Mouse (Mus musculus): ENCODE measurements around the gene Ripply3. TPM values are rescaled to one million over a fixed set of nuclear protein-coding genes. Genes with fewer than 3 reads are reported as not detected.
"Not testable (repeated sequence)": the region's sequence is repeated elsewhere in the genome, so short reads cannot be mapped to it uniquely, and the experiment has no call there.

Gene Ripply3
- total RNA-seq, 4 experiments from 2014 or later: 0.49 to 0.85 (median 0.74) TPM

DNA sequence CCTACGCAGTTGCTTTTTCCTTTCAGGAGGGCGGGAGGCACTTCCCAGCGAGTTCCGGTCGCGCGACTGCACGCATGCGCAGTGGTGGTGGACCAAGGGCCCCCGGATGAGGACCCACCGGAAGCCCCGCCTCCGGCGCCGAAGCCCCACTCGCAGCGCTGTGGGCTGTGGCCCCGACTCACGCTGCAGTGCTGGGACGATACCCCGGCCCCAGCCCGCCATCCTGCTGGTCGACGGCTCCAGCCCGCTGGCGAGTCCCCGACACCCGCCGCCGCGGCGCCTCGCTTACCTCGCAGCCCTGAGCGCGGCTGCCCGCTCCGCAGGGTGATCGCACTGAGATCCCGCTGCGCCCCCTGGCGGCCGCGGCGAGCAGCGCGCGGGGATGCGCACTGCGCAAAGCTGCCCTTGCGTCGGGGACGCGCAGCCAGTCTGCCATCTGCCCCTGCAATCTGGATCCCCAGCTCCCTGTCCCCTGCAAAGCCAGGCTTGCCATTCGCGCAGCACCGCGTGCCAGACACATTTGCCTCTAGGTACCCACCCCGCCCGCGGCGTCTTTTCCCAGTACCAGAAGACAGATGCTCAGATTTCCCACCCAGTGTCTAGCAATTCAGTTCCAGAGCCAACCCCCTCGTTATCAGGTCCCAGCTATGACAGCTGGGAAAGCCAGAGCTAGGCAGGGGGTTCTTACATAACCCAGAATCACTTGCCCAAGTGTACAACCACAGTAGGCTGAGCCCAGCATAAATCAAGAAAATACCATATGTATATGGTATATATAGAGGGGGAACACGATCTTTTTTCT lies 14.8 kb upstream of the Ripply3 start, which contains the start of gene Hlcs:
Gene Hlcs (minus strand): TSS at position 343 of the 802 bp plus-strand sequence.
- peak; percentile 94 to 96 for DNase-seq (ENCODE audit: low spot score in 2 of 2)

GRCm38 (mm10) chr16:94314626-94315025 lies 13.6 kb upstream of the Ripply3 start:
- no peak for DNase-seq (ENCODE audit: low spot score in 2 of 2)

DNA sequence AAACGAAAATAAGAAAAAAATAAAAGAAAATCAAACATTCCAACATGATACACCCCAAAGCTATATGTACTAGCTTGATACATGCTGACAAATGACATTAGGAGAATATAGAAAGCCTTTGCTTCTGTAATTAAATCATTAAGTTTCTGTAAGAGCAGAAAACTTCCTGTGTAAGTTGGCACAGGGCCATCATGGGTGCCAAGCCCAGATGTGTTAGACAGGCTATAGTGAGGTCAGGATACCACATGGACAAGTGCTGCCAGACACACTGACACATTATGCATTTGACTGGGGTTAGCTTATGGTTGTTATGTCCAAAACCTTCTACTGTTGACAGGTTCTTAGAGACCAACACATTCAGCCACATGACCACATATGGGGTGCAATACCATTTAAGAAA lies 13.0 kb upstream of the Ripply3 start:
- no peak for DNase-seq (ENCODE audit: low spot score in 2 of 2)

- no peak for DNase-seq (ENCODE audit: low spot score in 2 of 2)
Observed at GRCm38 (mm10) chr16:94317752-94318151, 10.5 kb upstream of the Ripply3 start.

DNA sequence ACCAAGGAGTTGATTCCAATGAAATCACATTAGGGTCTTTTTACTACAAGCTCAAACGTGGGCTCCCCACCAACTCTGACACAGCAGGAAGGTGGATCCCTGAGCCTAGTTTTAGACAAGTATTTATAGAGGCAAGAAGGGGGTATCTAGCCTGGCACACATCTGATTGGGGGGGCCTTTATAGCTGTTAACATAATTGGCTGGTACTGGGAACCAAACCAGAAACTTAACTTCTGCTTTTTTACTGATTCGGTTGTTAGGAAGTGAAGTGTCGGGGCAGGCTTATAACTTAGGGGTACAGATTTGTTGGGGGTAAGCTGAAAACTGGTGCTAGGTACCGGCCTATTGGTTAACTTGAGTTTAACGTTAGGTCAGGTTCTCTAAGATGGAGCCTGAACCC lies 8.0 kb upstream of the Ripply3 start:
- DNase-seq (ENCODE audit: low spot score in 2 of 2): no peak

DNA sequence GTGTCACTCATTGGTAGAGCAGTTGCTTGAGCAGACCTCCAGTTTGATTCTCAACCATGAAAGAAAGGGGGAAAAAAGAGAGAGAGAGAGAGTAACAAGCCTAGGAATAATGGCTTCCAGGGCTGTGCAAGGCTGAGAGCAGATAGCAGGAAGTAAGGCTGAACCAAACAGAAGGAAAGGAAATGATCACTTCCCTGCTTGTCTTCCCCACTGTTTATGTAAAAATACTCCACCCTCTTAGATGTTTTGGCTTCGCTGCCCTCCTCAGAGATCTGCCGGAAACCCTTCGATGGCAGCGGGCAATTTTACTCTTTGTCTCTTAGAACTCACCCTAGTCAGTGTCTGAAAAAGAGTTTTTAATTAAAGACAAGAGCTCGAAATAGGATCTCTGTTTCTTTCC lies 4.5 kb upstream of the Ripply3 start:
- no peak for DNase-seq (ENCODE audit: low spot score in 2 of 2)

- no peak for DNase-seq (ENCODE audit: low spot score in 2 of 2)
Observed at GRCm38 (mm10) chr16:94326008-94326407, 2.2 kb upstream of the Ripply3 start.

DNA sequence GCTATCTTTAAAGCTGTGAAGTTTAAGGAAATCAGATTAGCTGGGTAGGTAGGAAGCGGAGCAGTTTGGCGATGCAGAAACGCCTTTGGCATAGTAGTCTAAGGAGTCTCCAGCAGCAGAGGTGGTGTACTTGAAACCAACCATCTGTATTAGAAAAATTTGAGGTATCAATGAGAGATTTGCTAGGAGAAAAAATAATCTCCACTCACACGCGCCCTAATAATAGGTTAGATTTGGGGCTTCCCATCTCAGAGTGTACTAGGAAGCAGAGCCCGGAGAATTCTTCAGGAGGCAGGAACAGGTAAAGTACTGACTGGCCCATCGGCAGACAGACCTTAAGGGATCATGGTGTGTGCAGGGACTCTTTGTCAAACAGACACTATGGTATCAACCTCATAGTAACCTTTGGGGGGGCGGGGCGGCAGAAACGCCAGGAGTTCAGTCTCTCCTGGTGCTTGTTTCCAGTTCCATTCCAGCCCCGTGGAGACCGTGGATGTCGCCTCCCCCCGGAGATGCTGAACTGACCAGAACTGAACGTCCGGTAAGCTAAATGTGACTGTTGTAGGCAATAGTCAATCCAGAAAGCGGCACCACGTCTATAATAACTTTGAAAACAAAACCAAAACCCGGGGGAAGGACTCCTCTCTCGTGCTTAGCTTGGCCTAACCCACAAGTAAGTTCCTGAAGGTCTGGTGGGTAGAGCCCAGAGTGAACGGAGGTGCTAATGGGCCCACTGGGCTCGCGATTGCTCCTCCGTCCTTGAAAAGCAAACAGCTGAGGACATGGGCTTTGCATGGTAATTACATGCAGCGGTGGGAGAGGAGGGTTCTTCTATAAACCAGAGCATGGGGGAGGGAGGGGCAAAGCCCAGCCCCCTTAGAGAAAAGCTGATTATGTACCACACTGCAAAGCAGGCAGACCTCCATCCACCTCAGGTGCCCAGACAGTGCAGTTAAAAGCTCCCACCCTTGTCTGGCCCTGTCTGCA lies 954 bp downstream of the Ripply3 start:
- no peak for DNase-seq (ENCODE audit: low spot score in 2 of 2)

DNA sequence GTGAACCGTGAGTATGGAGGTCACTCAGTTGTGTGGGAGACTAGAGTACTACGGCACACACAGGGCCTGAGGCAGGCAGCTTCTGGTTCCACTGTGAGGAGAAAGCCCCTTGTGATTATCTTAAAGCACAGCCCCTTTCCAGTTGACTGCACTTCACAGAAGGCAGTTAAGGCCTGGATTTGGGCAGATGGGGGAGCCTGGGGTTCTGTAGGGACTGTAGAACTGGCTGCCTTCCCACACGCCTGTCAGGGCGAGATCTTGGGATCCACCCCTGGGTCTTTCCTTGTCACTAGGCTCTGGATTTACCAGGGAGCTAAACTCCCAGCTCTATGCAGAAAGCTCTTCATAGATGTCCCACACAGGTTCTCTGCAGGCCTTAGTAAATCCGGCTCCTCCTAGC lies 2.2 kb downstream of the Ripply3 start:
- no peak for DNase-seq (ENCODE audit: low spot score in 2 of 2)

DNA sequence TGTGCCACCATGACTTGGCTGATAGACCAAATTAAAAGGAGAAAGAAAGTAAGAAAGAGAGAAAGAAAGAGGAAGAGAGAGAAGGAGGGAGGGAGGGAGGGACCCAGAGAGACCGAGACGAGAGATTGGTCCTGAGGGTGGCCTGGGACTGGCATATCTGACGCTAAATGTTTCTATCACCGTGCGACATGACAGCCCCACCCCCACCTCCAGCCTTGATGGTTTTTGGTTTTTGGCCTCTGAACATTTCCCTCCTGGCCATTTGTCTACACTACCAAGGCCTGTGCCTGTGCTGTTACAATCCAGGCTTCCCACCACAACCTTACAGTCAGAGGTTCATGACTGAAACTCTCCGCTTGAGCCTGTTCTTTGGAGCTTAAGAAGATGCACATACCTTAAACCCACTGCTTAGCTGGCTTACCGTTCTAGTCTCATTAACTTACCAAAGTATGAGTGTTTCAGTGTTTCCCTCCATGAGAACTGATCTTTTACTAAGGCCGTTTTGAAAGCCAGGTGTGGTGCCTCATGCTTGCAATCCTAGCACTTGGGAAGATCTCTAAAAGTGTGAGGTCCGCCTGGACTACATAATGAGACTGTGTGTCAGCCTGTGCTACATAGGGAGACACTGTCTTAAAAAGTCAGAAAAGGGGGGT lies 3.1 kb downstream of the Ripply3 start:
- DNase-seq (ENCODE audit: low spot score in 2 of 2): no peak

DNA sequence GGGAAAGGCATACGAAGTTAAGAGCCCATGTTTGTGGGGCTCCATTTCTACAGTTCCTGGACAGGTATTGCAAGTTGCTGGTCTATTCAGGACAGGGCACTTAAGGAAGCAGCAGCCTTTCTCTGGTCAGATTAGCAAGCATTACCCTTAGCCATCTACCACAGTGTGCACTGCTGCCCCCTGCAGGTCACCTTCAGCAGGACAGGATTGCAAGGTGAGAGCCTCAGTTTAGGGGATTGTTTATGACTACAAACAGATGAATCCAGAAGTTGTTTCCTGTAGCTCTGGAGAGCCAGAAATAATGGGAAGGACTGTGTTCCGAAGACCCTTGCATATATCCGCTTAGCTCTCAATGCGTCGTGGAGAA lies 3.6 kb downstream of the Ripply3 start:
- DNase-seq (ENCODE audit: low spot score in 2 of 2): peak; percentile 49 to 58

DNA sequence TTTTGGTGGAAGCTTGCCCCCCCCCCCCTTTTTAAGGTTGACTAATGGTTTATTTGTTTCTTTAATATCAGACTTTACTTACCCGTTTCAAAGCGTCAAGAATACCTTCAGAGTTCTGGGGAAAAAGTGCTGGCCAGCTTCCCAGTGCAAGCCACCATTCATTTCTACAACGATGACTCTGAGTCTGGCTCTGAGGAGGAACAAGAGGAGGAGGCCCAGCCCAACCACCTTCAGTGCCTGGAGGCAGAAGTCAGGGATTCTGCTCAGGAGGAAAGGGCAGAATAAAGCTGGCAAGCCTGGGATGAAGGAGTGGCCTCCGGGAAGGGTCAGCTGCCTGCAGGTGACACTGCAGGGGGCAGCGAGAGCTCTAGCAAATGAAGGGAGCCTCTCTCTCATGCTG lies 7.4 kb downstream of the Ripply3 start:
- DNase-seq (ENCODE audit: low spot score in 2 of 2): no peak

- DNase-seq (ENCODE audit: low spot score in 2 of 2): not testable (repeated sequence)
Observed at GRCm38 (mm10) chr16:94339164-94340160, 11.2 kb downstream of the Ripply3 start.

DNA sequence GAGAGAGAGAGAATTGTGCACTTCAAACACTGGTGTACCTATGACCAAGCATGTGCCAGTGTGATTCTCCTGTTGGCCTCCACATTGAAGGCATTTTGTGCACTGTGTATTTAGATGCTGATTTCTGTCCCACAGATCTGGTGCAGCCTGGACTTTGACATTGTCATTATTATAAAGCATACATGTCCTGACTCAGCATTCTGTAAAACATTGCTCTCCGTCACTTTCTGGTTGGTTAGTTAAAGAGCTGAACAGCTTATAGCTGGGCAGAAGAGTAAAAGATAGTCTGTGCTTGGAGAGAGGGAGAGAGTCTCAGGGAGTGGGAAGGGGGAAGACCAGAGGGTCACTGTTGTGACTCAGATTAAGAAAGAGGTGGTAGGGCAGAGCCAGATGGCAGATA lies 17.5 kb downstream of the Ripply3 start:
- DNase-seq (ENCODE audit: low spot score in 2 of 2): no peak

DNA sequence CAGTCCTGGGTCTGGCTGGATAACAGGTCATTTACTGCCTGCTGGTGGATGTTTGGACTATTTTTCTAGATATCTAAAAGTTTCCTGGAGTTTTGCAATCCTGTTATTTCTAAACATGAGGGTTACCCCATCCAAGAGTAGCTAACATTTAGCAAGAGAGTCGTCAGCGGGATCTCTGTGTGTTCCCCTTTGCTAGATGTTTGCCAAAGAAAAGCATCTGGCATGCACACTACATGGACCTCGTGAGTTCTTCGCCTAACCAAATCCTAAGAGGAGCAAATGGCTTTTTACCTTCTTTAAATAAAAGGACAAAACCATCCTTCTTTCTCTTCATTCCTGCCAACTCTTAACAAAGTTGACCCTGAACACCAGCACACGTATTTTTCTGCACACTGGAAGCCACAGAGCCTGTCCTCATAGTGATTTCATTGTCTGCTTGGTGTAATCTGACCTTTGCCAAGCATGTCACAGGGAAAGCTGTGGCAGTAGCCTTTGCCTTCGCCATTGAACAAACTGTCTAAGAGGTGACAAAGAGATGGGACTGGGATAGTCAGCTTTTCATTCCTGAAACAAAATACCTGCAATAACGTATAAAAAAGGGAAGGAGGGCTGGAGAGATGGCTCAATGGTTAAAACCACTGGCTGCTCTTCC lies 19.0 kb downstream of the Ripply3 start:
- no peak for DNase-seq (ENCODE audit: low spot score in 2 of 2)

GRCm38 (mm10) chr16:94348779-94349178 lies 20.6 kb downstream of the Ripply3 start:
- DNase-seq (ENCODE audit: low spot score in 2 of 2): no peak

DNA sequence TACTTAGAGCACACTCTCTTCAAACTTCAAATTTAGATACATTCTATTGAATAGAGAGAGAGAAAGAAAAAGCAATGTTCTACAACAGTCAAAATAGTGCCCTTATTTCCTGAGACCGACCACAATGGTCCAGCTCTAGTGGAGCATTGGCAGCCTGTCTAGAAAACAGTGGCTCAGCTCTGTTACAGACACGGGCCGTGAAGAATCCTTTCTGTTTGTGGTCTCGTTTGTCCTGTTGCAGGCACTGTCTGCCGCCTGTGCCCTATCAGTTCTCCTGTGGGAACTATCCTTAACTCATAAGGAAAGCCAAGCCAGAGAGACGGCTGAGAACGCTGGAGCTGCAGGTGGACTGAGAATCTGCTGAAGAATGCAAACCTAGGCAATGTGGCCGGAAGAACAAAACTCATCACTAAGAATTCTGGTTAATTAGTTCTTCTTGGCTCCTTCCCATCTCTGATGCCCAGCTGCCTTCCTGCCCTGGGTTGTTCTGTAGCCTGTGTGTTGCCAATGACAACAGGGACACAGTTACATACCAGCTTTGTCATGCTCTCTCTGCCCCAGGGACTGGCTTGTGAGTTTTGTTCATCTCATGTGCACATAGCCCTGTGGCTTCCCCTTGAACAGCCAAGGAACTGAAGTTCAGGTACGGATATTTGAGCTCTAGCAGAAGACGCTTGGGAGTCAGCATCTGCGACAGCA lies 21.5 kb downstream of the Ripply3 start:
- no peak for DNase-seq (ENCODE audit: low spot score in 2 of 2)

GRCm38 (mm10) chr16:94350287-94350677 lies 22.1 kb downstream of the Ripply3 start:
- no peak for DNase-seq (ENCODE audit: low spot score in 2 of 2)

DNA sequence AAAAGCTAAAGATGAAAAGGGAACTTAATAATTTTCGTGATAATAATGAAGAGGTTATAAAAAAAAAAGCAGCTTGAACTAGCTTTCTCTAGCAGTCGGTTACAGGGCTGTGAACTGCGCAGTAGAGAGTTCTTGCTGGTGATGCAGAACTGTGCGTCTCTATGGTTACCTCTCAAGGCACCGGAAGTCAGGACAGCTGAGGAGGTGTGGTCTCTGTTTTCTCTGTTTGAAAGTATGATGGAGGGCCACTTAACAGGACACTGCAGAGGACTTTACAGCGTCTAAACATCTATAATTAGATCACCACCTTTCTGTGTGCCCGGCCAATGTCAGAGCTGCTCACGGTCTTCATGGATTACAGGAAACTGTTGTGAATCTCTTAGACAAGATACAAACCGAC lies 26.2 kb downstream of the Ripply3 start:
- no peak for DNase-seq (ENCODE audit: low spot score in 2 of 2)
